Comparison of ENCODE assay signal across 17 mouse cellular contexts in the genomic region with DNA sequence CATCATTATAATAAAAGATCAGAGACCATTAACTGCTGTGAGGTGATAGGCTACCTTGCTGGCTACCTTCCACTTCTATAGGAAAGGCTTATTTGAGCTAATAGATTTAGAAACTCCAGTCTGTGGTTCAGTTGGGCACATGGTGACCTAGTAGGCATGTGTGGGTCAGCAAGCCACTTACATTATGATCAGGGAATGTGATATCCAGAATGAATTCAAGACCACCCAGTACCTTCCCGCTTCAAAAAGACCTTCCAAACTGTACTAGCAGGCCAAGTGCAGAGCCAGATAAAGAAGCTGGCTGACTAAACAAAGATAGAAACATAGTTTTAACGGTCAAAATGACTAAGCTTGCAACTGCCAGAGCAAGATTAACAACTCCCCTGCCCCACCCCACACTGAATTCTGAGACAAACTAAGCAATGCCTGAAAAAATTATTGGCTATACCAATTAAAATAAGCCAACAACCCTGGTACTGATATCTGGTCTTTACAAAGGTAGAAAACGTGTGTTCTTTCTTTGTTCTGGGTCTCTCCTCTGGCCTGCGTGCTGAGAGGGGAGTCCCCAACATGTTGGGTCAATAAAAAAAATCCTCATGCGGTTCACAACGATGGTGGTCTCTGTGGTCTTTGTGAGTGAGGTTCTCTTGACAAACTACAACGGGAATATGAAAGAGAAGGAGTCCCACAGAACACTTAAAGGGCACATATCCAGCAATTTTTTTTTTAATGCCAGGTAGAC. TPM values are rescaled to one million over a fixed set of nuclear protein-coding genes. Genes with fewer than 3 reads are reported as not detected.
DNase-seq lines count a peak whose midpoint lies in the region; ATAC-seq lines count a peak whose summit lies in the region.
"Had no signal": no experiment of that assay in that cellular context is flagged by ENCODE, and none has a peak within 500 bp of the region (broad histone marks: within the 10 kb centered on the region; RNA-seq: fewer than 3 reads in every experiment).

No protein-coding gene starts in this region.

- no peaks in the 10 kb centered on the region for H3K4me1 ChIP-seq in embryonic facial prominence, embryonic 12.5 days
- H3K4me1 ChIP-seq in embryonic facial prominence, embryonic 10.5 days = 0 out of 2 replicates have a peak, but pooled peaks cover 3% of the 10 kb centered on the region
- peaks cover 61% of the 10 kb centered on the region for H3K4me1 ChIP-seq in liver, embryonic 16.5 days (ENCODE audit: control insufficient read depth, low read depth, low read length)

- no peak for DNase-seq in embryonic facial prominence, embryonic 10.5 days (ENCODE audit: low spot score)
- DNase-seq in 416B (ENCODE audit: low read depth) = peak; percentile 2
- DNase-seq in cerebellum, postnatal 14 days = no peak
- no peak for DNase-seq in left cerebral cortex, postnatal 36 days (ENCODE audit: low spot score in 2 of 2)
- no peak for DNase-seq in embryo, embryonic 9.5 days (ENCODE audit: extremely low spot score)
- DNase-seq: cerebellum, adult 2 months; gastrocnemius, postnatal 10 days; kidney, postnatal 14 days; layer of hippocampus, adult 9-11 months; lung, embryonic 14.5 days; thymus, adult 2 months had no signal

- no peak for ATAC-seq in embryonic facial prominence, embryonic 12.5 days (ENCODE audit: insufficient number of reproducible peaks, insufficient read depth, low FRiP score, low TSS enrichment)
- ATAC-seq in erythroblast, adult 5-6 weeks (replicated peaks; ENCODE audit: low FRiP score, poor library complexity, severe bottlenecking) = peak; percentile 66
- peak; percentile 84 for ATAC-seq in liver, embryonic 16.5 days (ENCODE audit: low read depth)
- ATAC-seq: midbrain, embryonic 16.5 days had no signal

- H3K27me3 ChIP-seq in embryonic facial prominence, embryonic 12.5 days = no peaks in the 10 kb centered on the region
- H3K27me3 ChIP-seq in embryonic facial prominence, embryonic 10.5 days (replicated peaks; ENCODE audit: low read depth, poor library complexity, severe bottlenecking) = no peaks in the 10 kb centered on the region
- H3K27me3 ChIP-seq in liver, embryonic 16.5 days (ENCODE audit: control insufficient read depth, insufficient read depth, low read depth, low read length) = no peaks in the 10 kb centered on the region

- H3K9ac ChIP-seq in embryonic facial prominence, embryonic 12.5 days = no peak overlapping the region
- H3K9ac ChIP-seq in liver, embryonic 16.5 days (ENCODE audit: low read depth, low read length) = peak overlapping the region; percentile 55
- H3K9ac ChIP-seq: lung, embryonic 14.5 days had no signal

- WGBS in embryonic facial prominence, embryonic 12.5 days = 79% methylated on average over 7 of the region's 7 CpGs
- WGBS in embryonic facial prominence, embryonic 10.5 days = 86% methylated on average over 7 of the region's 7 CpGs
- 19% methylated on average over 7 of the region's 7 CpGs for WGBS in liver, embryonic 16.5 days (ENCODE audit: insufficient replicate concordance)

- no peaks in the 10 kb centered on the region for H3K9me3 ChIP-seq in embryonic facial prominence, embryonic 12.5 days
- no peaks in the 10 kb centered on the region for H3K9me3 ChIP-seq in embryonic facial prominence, embryonic 10.5 days
- no peaks in the 10 kb centered on the region for H3K9me3 ChIP-seq in liver, embryonic 16.5 days (replicated peaks; ENCODE audit: control insufficient read depth, low read length)

- intact Hi-C loops in left cerebral cortex, postnatal 36 days (cut with DNase I) = loop anchor here (5.0 to 10.0 kb wide), 3 partner anchors 128 to 353 kb away; partner anchors contain the start of gene Olfm1

- H3K36me3 ChIP-seq in embryonic facial prominence, embryonic 12.5 days = no peaks in the 10 kb centered on the region
- H3K36me3 ChIP-seq in embryonic facial prominence, embryonic 10.5 days (replicated peaks) = no peaks in the 10 kb centered on the region
- H3K36me3 ChIP-seq in liver, embryonic 16.5 days (ENCODE audit: control insufficient read depth, insufficient read depth) = no peaks in the 10 kb centered on the region

- no peak overlapping the region for H3K4me2 ChIP-seq in embryonic facial prominence, embryonic 12.5 days (replicated peaks)
- peak overlapping the region; percentile 58 for H3K4me2 ChIP-seq in liver, embryonic 16.5 days (ENCODE audit: low read depth, low read length)
- H3K4me2 ChIP-seq: lung, embryonic 14.5 days had no signal

- H3K4me3 ChIP-seq in embryonic facial prominence, embryonic 12.5 days = no peak overlapping the region
- H3K4me3 ChIP-seq in embryonic facial prominence, embryonic 10.5 days = no peak overlapping the region
- no peak overlapping the region for H3K4me3 ChIP-seq in liver, embryonic 16.5 days (ENCODE audit: low read depth, low read length)

- H3K27ac ChIP-seq in embryonic facial prominence, embryonic 12.5 days = 0 out of 2 replicates have a peak overlapping the region, but pooled peaks have one; percentile 11
- no peak overlapping the region for H3K27ac ChIP-seq in embryonic facial prominence, embryonic 10.5 days (replicated peaks)
- H3K27ac ChIP-seq in liver, embryonic 16.5 days (ENCODE audit: low read length) = peak overlapping the region; percentile 97

RNA-seq across cellular contexts. Expression of gene Fcnb, which starts 20.2 kb away (rescaled TPM):
- 0.51 TPM in 1 of 2 replicates, not detected in the other for polyA plus RNA-seq in embryonic facial prominence, embryonic 12.5 days (2016; fragmentation: Nextera tagmentation; extraction: Ambion mirVana)
- not detected in 2 replicates for polyA plus RNA-seq in embryonic facial prominence, embryonic 10.5 days (2016; fragmentation: Nextera tagmentation; extraction: Ambion mirVana)
- 217 and 263 TPM in 2 replicates for total RNA-seq in erythroblast, adult 5-6 weeks (2015; ENCODE audit: low replicate concordance)
- 104 and 130 TPM in 2 replicates for total RNA-seq in erythroblast, adult 5-6 weeks (2017; ENCODE audit: low replicate concordance)
- polyA plus RNA-seq in liver, embryonic 16.5 days (2015; fragmentation: Nextera tagmentation; extraction: Ambion mirVana) = 66.0 and 66.9 TPM in 2 replicates
- total RNA-seq in left cerebral cortex, postnatal 36 days (2021) = not detected
- total RNA-seq: left cerebral cortex, postnatal 25 days had no signal
- polyA plus RNA-seq: cerebellum, adult 2 months; hindbrain, embryonic 11.5 days; lung, embryonic 14.5 days; midbrain, embryonic 16.5 days had no signal

Comparison
In these comparisons a context has a peak if more than half of its experiments do, and no peak if none do; other contexts are left out.
1. RNA of gene Fcnb, which starts 20.2 kb away (polyA plus RNA-seq): 66.0 to 66.9 TPM in liver, embryonic 16.5 days; 0.51 TPM in embryonic facial prominence, embryonic 12.5 days and not detected in embryonic facial prominence, embryonic 10.5 days; every median in the first group is over 10 times any median in the second.